Mouse (Mus musculus): Measurements from ENCODE around the gene Rhox4c.
"Not testable (repeated sequence)": the region's sequence is repeated elsewhere in the genome, so short reads cannot be mapped to it uniquely, and the experiment has no call there.

Gene Rhox4c

GRCm38 (mm10) chrX:37480037-37480436 is at the start of gene Rhox4c:
TSS of gene Rhox4c (plus strand) at chrX:37480337.
- not testable (repeated sequence) for DNase-seq (ENCODE audit: low spot score in 2 of 2)

- DNase-seq (ENCODE audit: low spot score in 2 of 2), result not testable (repeated sequence)
Measured at GRCm38 (mm10) chrX:37432194-37432593, 47.9 kb upstream of the Rhox4c start, which contains the start of gene Rhox4b. TSS of gene Rhox4b (plus strand) at chrX:37432494.

GRCm38 (mm10) chrX:37453380-37453779 is 26.8 kb upstream of the Rhox4c start, which contains the start of gene Rhox2c:
TSS of gene Rhox2c (plus strand) at chrX:37453680.
- DNase-seq (ENCODE audit: low spot score in 2 of 2), result not testable (repeated sequence)

GRCm38 (mm10) chrX:37458285-37458684 is 21.9 kb upstream of the Rhox4c start, which contains the start of gene Rhox3c:
TSS of gene Rhox3c (plus strand) at chrX:37458585.
- DNase-seq (ENCODE audit: low spot score in 2 of 2), result not testable (repeated sequence)

- DNase-seq (ENCODE audit: low spot score in 2 of 2), result not testable (repeated sequence)
Measured at GRCm38 (mm10) chrX:37514059-37514458, 33.9 kb downstream of the Rhox4c start, which contains the start of gene Rhox4d. TSS of gene Rhox4d (plus strand) at chrX:37514359.

- DNase-seq (ENCODE audit: low spot score in 2 of 2), result not testable (repeated sequence)
Measured at GRCm38 (mm10) chrX:37530152-37530551, 50.0 kb downstream of the Rhox4c start, which contains the start of gene Rhox2e. TSS of gene Rhox2e (plus strand) at chrX:37530452.
